Comparison of ENCODE assay signal across 13 mouse cellular contexts in the genomic region with DNA sequence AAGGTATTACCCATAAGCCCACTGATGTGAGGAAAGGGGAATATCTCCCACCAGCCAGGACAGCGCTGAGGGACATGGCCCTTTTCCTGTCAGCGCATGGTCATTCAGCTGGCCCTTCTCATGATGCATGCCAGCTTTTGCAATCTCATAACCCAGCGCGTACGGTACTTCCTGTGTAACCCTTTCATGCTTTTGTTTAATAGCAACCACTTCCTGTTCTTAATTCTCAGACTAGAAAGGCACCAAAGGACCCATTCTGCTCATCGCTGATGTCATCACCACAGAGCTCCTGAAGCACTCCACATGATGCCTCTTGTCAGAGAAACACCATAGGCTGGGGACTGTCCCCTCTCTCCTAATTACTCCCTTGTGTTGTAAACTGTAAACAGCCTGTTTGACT. TPM values are rescaled to one million over a fixed set of nuclear protein-coding genes. Genes with fewer than 3 reads are reported as not detected.
DNase-seq lines count a peak whose midpoint lies in the region; ATAC-seq and TF ChIP-seq lines count a peak whose summit lies in the region.
"Had no signal": no experiment of that assay in that cellular context is flagged by ENCODE, and none has a peak within 500 bp of the region (broad histone marks: within the 10 kb centered on the region; RNA-seq: fewer than 3 reads in every experiment).

No protein-coding gene starts in this region.

- peak; percentile 62; the same call in 1 of the 2 replicates for ATAC-seq in erythroblast, adult 5-6 weeks (replicated peaks; ENCODE audit: low FRiP score, poor library complexity, severe bottlenecking)

- peak; percentile 12 for DNase-seq in thymus, postnatal 4 days
- no peak for DNase-seq in thymus, postnatal 36 days
- peak; percentile 44 for DNase-seq in lung, postnatal 10 days
- DNase-seq in ovary, postnatal 14 days (ENCODE audit: low spot score) = no peak
- DNase-seq in frontal cortex, postnatal 14 days (ENCODE audit: low spot score in 2 of 2) = no peak
- no peak for DNase-seq in gastrocnemius, adult 2 months
- DNase-seq: cerebellum, postnatal 25 days; gastrocnemius, postnatal 25 days; right cerebral cortex, postnatal 4 days; thymus, postnatal 25 days had no signal

- no peak overlapping the region for H3K4me3 ChIP-seq in gastrocnemius, adult 2 months
- H3K4me3 ChIP-seq: hindbrain, embryonic 15.5 days; limb, embryonic 15.5 days had no signal

- no peak overlapping the region for H3K27ac ChIP-seq in gastrocnemius, adult 2 months
- H3K27ac ChIP-seq: hindbrain, embryonic 15.5 days; limb, embryonic 15.5 days had no signal

- no peak for TF ChIP-seq CTCF in gastrocnemius, adult 2 months (IDR thresholded peaks at IDR 0.05)

- intact Hi-C loops in gastrocnemius, adult 2 months (cut with DNase I) = no loop called here

RNA-seq across cellular contexts. Expression of gene Slc30a5, which starts 33.1 kb away (rescaled TPM):
- total RNA-seq in erythroblast, adult 5-6 weeks (2015; ENCODE audit: low replicate concordance) = 22.8 and 38.6 TPM in 2 replicates
- 16.2 and 17.9 TPM in 2 replicates for total RNA-seq in erythroblast, adult 5-6 weeks (2017; ENCODE audit: low replicate concordance)
- total RNA-seq in gastrocnemius, adult 2 months (2021) = 10 to 100 TPM in 1 of 2 experiments, 1 to 10 TPM in 1; 9.1 to 13.6 TPM

Comparison
In these comparisons a context has a peak if more than half of its experiments do, and no peak if none do; other contexts are left out.
1. DNase-seq: peak in thymus, postnatal 4 days (single experiment) and lung, postnatal 10 days (single experiment); none in thymus, postnatal 36 days (0 of 2), ovary, postnatal 14 days (single experiment), frontal cortex, postnatal 14 days (0 of 2) and gastrocnemius, adult 2 months (single experiment).